Mouse (Mus musculus): ENCODE measurements around the gene Gpr152. TPM values are rescaled to one million over a fixed set of nuclear protein-coding genes. Genes with fewer than 3 reads are reported as not detected.

The Gpr152 gene
- total RNA-seq, 2 experiments from 2014 or later: not detected

DNA sequence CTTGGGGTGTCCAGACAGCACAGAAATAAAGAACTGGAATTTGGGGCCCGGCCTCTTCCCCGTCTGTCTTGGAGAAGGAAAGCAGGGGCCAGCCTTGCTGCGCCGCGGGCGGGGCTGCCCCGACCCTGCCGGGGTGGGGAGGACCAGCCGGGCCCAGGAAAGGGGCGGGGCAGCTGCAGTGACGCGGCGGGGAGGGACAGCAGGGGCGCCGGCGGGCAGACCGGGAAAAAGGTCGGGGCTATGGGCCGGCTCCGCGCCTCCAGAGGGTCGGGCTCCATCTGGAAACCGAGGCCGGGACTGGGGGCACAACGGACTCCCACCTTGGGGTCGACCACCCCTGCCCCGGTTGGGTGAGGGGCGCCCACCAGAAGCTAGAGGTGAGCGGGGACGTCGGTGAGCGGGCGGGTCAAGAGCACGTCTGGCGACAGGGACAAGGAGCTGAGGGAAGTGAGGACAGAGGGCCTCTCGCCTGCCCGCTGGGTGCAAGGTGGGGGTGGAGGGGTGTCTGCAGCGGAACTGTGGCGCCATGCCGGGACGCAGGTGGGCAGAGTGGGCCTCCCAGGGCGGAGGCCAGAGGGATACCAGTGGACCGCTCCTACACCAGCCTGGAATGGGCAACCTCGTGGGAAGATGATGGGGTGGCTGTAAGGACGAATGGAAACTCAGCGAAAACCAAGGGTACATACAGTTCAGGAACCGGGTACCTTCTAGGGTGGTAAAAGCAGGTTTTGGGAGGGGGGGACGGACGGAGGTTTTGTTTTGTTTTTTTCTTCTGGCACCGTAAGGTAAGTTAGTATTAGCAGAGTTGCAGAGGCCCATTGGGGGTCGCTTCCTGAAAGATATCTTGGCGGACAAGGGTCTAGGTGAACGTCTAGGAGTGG, 39.5 kb upstream of the Gpr152 start, which contains the start of gene Pitpnm1:
Pitpnm1 (plus strand) TSS at position 162 of the 881 bp plus-strand sequence.
- peak; percentile 89 for DNase-seq
- H3K27ac ChIP-seq: peak within 1 kb of the TSS; percentile 82
- H3K4me3 ChIP-seq: peak within 1 kb of the TSS; percentile 79
- TF ChIP-seq CTCF (IDR thresholded peaks at IDR 0.05): no peak
- intact Hi-C loops (cut with DNase I): loop anchor here (2.0 to 5.0 kb wide), 3 partner anchors 21 to 129 kb away; no protein-coding TSS in a partner anchor

DNA sequence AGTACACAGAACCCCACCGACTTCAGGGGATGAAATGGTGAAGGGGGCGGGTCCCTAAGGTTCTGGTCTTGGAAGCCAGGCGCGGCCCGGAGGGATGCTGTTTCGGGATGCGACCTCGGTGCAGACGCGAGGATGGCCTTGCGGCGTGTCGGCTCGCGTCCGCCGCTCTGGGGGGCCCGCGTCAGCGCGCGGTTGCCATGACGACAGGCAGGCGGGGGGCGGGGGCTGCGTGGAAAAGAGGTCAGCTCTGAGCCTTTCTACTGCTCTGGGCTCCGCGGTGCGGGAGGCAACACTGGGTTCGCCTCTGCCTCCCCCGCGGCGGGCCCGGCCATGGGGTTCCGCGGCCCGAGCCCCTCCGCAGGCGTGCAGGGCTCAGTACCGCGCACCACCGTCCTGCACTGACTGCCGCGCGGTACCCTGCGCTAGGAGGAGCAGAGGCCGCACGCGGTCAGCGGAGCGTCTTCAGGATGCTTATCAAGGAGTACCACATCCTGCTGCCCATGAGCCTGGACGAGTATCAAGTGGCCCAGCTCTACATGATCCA, 38.8 kb upstream of the Gpr152 start:
- intact Hi-C loops (cut with DNase I): no loop called here
- no peak for DNase-seq
- H3K27ac ChIP-seq: peak overlapping the region; percentile 82; the same call in 1 of the 2 replicates
- H3K4me3 ChIP-seq: peak overlapping the region; percentile 79
- no peak for TF ChIP-seq CTCF (IDR thresholded peaks at IDR 0.05)

GRCm38 (mm10) chr19:4101466-4101865, 38.1 kb upstream of the Gpr152 start:
- intact Hi-C loops (cut with DNase I): no loop called here
- TF ChIP-seq CTCF (IDR thresholded peaks at IDR 0.05): no peak
- H3K27ac ChIP-seq: no peak overlapping the region
- H3K4me3 ChIP-seq: no peak overlapping the region
- DNase-seq: peak; percentile 6

DNA sequence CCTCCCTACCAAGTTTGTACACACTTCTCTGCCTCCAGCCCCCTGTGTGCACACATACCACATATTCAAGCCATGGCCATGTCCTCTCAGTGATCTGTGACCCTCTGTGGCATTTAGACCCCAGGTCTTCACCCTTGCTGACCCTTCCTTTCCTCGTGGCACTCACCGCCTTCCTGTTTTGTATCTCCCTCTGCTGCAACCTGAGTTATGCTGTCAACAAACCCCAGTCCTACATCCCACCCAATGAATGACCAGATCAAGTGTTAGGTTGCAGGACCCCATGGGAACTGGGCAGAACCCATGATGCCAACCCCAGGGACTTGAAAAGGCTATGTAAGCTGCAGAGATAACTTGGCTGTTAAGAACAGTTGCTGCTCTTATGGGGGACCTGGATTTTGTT, 37.5 kb upstream of the Gpr152 start:
- no peak for DNase-seq
- TF ChIP-seq CTCF (IDR thresholded peaks at IDR 0.05): no peak
- intact Hi-C loops (cut with DNase I): no loop called here
- Histone ChIP-seq H3K4me3 (no peak overlapping the region), H3K27ac (no peak overlapping the region)

DNA sequence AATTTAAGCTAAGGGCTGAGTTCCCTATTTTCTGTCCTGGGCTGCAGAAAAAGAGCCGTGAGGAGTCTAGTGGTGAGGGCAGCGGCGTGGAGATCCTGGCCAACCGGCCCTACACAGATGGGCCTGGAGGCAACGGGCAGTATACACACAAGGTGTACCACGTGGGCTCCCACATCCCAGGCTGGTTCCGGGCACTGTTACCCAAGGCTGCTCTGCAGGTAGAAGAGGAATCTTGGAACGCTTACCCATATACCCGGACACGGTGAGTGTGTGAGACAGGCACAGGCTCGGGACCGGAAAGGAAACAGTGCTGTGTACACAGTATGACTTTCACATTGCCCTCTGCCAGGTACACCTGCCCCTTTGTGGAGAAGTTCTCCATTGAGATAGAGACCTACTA, 37.0 kb upstream of the Gpr152 start:
- intact Hi-C loops (cut with DNase I): no loop called here
- H3K4me3 ChIP-seq: no peak overlapping the region
- no peak for DNase-seq
- no peak overlapping the region for H3K27ac ChIP-seq
- no peak for TF ChIP-seq CTCF (IDR thresholded peaks at IDR 0.05)

DNA sequence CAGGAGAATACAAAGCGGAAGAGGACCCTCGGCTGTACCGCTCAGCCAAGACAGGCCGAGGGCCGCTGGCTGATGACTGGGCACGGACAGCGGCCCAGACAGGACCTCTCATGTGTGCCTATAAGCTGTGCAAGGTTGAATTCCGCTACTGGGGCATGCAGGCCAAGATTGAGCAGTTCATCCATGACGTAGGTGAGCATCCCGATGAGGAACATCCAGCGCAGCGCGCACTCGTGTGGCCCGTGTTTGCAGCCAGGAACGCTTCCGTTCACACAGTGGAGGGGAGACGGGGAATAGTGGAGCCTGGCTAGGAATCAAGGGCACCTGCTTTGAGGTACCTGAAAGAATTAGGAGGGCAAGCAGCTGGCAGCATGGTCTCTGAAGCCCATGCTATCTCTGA, 36.3 kb upstream of the Gpr152 start:
- TF ChIP-seq CTCF (IDR thresholded peaks at IDR 0.05): no peak
- Histone ChIP-seq H3K27ac (no peak overlapping the region), H3K4me3 (no peak overlapping the region)
- intact Hi-C loops (cut with DNase I): no loop called here
- no peak for DNase-seq

DNA sequence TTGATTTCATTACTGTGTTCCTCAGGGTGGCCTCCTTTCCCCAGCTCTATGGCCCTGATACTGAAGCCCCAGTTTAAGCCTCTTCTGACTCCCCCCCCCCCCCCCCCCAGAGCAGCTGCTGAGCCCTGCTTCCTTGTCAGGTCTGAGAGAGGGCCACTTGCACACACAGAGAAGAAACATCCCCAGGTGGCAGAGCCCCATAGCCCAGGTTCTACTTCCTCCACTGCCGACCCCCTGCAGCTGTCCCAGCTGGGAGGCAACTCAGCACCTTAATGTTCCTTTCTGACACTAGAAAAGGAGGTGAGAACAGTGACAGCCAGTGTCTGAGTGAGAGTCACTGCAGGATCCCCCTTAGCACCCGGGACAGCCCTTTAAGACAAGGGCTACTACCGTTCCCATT, 35.8 kb upstream of the Gpr152 start:
- intact Hi-C loops (cut with DNase I): no loop called here
- no peak overlapping the region for H3K27ac ChIP-seq
- DNase-seq: no peak
- no peak for TF ChIP-seq CTCF (IDR thresholded peaks at IDR 0.05)
- H3K4me3 ChIP-seq: no peak overlapping the region

GRCm38 (mm10) chr19:4104675-4105194, 34.9 kb upstream of the Gpr152 start:
- DNase-seq: no peak
- no peak overlapping the region for H3K4me3 ChIP-seq
- no peak overlapping the region for H3K27ac ChIP-seq
- intact Hi-C loops (cut with DNase I): no loop called here
- no peak for TF ChIP-seq CTCF (IDR thresholded peaks at IDR 0.05)

- no peak for DNase-seq
- H3K4me3 ChIP-seq: no peak overlapping the region
- no peak overlapping the region for H3K27ac ChIP-seq
- intact Hi-C loops (cut with DNase I): no loop called here
- no peak for TF ChIP-seq CTCF (IDR thresholded peaks at IDR 0.05)
These were observed 32.9 kb upstream of the Gpr152 start for GRCm38 (mm10) chr19:4106654-4107053.

DNA sequence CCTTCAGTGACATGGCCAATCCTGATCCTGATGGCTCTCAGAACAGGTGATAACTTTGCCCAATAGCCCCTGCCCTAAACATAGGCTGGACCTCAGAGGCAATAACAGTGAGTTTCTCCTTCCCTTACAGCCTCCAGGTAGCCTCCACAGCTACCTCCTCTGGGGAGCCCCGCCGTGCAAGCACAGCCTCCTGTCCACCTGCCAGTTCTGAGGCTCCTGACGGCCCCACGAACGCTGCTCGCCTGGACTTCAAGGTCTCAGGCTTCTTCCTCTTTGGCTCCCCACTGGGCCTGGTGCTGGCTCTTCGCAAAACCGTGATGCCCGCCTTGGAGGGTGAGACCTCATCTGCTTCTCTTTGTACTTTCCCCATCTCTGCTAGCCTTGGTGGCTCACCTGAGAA, 31.1 kb upstream of the Gpr152 start:
- no peak for DNase-seq
- TF ChIP-seq CTCF (IDR thresholded peaks at IDR 0.05): no peak
- Histone ChIP-seq H3K4me3 (no peak overlapping the region), H3K27ac (no peak overlapping the region)
- intact Hi-C loops (cut with DNase I): no loop called here

DNA sequence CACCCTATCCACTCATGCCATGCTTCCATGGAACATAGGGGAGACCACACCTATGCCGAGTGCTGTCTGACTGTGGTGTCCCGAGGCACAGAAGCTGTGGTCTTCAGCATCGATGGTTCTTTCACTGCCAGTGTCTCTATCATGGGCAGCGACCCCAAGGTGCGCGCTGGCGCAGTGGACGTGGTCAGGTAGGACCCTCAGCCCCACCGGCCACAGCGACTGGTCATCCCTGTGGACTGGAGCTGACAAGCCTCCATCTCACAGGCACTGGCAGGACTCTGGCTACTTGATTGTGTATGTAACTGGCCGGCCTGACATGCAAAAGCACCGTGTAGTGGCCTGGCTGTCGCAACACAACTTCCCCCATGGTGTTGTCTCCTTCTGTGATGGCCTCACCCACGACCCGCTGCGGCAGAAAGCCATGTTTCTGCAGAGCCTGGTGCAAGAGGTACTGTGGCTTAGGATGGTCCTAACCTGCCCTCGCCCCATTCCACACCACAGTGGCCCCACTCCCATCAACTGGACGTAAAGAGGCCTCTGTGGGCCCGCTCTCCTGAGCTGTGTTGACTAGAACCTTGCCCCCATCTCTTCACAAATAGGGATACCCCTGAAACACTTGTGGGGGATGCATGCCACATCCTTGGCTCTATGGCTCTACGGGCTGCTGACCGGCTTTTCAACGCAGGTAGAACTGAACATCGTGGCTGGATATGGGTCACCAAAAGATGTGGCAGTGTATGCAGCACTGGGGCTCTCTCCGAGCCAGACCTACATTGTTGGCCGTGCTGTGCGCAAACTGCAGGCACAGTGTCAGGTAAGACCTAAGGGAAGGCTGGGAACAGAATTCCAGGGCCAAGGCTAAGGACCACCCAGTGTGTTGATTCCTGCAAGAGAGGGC, 27.3 kb upstream of the Gpr152 start:
- no peak for DNase-seq
- no peak for TF ChIP-seq CTCF (IDR thresholded peaks at IDR 0.05)
- H3K4me3 ChIP-seq: no peak overlapping the region; the same call in 1 of the 2 replicates
- peak overlapping the region; percentile 80 for H3K27ac ChIP-seq
- intact Hi-C loops (cut with DNase I): no loop called here

DNA sequence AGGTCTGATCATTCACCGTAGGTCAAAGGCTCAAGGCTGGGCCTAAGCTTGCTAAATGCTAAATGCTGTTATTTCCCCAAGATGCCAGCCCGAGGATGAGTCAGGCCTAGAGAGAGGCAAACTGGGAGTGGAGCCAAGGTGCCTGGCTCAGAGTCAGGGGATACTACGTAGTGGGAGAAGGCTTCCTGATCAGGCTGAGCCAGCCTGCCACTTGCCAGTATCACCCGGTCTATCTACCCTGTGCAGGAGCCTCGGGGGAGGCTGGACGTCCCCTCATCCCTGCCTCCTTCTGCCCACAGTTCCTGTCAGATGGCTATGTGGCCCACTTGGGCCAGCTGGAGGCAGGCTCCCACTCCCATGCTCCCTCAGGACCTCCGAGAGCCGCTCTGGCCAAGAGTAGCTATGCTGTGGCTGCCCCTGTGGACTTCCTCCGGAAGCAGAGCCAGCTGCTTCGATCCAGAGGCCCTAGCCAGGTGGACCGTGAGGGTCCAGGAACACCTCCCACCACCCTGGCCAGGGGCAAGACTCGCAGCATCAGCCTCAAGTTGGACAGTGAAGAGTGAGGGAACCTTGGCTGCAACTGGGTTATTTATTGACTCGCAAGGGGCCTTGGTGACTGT, 26.3 kb upstream of the Gpr152 start:
- peak; percentile 90 for DNase-seq
- Histone ChIP-seq H3K4me3 (peak overlapping the region; percentile 43), H3K27ac (peak overlapping the region; percentile 80)
- intact Hi-C loops (cut with DNase I): no loop called here
- TF ChIP-seq CTCF (IDR thresholded peaks at IDR 0.05): no peak

Data from gastrocnemius, adult 2 months (tissue).